Mouse (Mus musculus): Measurements from ENCODE around the gene D1Ertd622e. TPM values are rescaled to one million over a fixed set of nuclear protein-coding genes. Genes with fewer than 3 reads are reported as not detected.

Gene D1Ertd622e
- total RNA-seq, 1 experiment: 2.7 TPM

- in situ Hi-C loops (cut with MboI; ENCODE audit: low sequenced_read_pairs in 2 of 2, unreplicated experiment in 2 of 2): no loop called here
- Histone ChIP-seq H3K27ac (ENCODE audit: insufficient read depth, low read depth, low read length, poor library complexity, severe bottlenecking) (no peak overlapping the region), H3K36me3 (ENCODE audit: control insufficient read depth, insufficient read depth, low read length, poor library complexity, severe bottlenecking) (no peaks in the 10 kb centered on the region), H3K9me3 (ENCODE audit: control insufficient read depth, insufficient read depth, low read depth, low read length) (no peaks in the 10 kb centered on the region), H3K4me1 (ENCODE audit: control insufficient read depth in 2 of 2, insufficient read depth in 2 of 2, low read length in 2 of 2, poor library complexity in 1 of 2) (no peaks in the 10 kb centered on the region), H3K9ac (ENCODE audit: insufficient read depth, low read depth, low read length, poor library complexity, severe bottlenecking) (peak overlapping the region; percentile 83), H3K4me3 (ENCODE audit: insufficient read depth in 1 of 2, low read depth in 1 of 2, low read length in 2 of 2, poor library complexity in 1 of 2, severe bottlenecking in 1 of 2) (peak overlapping the region; percentile 82 to 99)
- TF ChIP-seq ZNF384 (IDR thresholded peaks at IDR 0.05; ENCODE audit: low read depth, low read length) (no peak), ZC3H11A (IDR thresholded peaks at IDR 0.05; ENCODE audit: borderline replicate concordance, low read depth, low read length) (no peak), MAFK (IDR thresholded peaks at IDR 0.05; ENCODE audit: insufficient read depth, low read depth, low read length) (no peak), CHD2 (IDR thresholded peaks at IDR 0.05; ENCODE audit: low read depth, low read length) (no peak), HCFC1 (IDR thresholded peaks at IDR 0.05; ENCODE audit: borderline replicate concordance, insufficient read depth, low read length) (no peak)
- peak; percentile 28 for DNase-seq (ENCODE audit: low read depth, low spot score)
Measured at GRCm38 (mm10) chr1:97660687-97661405, 1.0 kb downstream of the D1Ertd622e start.

DNA sequence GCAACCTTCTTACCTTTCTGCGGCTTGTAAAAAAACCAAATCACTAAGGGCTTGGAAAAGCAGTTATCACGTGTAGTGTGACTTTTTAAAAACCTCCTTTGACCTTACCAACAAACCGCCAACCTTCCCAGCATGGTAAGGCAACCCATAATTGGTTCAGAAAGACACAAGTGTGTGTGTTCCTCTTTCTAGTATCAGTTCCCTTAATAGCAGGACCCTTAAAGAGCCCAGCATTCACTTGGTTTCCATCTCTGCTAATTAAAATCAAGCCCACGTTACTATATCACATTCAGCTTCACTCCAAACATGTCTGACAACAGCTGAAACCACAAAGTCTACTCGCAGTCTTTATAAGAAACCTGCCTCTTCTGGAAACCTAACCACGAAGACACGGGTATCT, 2.5 kb downstream of the D1Ertd622e start:
- Histone ChIP-seq H3K9me3 (ENCODE audit: control insufficient read depth, insufficient read depth, low read depth, low read length) (no peaks in the 10 kb centered on the region), H3K9ac (ENCODE audit: insufficient read depth, low read depth, low read length, poor library complexity, severe bottlenecking) (no peak overlapping the region), H3K4me1 (ENCODE audit: control insufficient read depth in 2 of 2, insufficient read depth in 2 of 2, low read length in 2 of 2, poor library complexity in 1 of 2) (no peaks in the 10 kb centered on the region), H3K4me3 (ENCODE audit: insufficient read depth in 1 of 2, low read depth in 1 of 2, low read length in 2 of 2, poor library complexity in 1 of 2, severe bottlenecking in 1 of 2) (no peak overlapping the region), H3K27ac (ENCODE audit: insufficient read depth, low read depth, low read length, poor library complexity, severe bottlenecking) (no peak overlapping the region), H3K36me3 (ENCODE audit: control insufficient read depth, insufficient read depth, low read length, poor library complexity, severe bottlenecking) (no peaks in the 10 kb centered on the region)
- TF ChIP-seq MAFK (IDR thresholded peaks at IDR 0.05; ENCODE audit: insufficient read depth, low read depth, low read length): no peak
- no peak for TF ChIP-seq ZNF384 (IDR thresholded peaks at IDR 0.05; ENCODE audit: low read depth, low read length)
- TF ChIP-seq HCFC1 (IDR thresholded peaks at IDR 0.05; ENCODE audit: borderline replicate concordance, insufficient read depth, low read length): no peak
- DNase-seq (ENCODE audit: low read depth, low spot score): no peak
- in situ Hi-C loops (cut with MboI; ENCODE audit: low sequenced_read_pairs in 2 of 2, unreplicated experiment in 2 of 2): no loop called here

DNA sequence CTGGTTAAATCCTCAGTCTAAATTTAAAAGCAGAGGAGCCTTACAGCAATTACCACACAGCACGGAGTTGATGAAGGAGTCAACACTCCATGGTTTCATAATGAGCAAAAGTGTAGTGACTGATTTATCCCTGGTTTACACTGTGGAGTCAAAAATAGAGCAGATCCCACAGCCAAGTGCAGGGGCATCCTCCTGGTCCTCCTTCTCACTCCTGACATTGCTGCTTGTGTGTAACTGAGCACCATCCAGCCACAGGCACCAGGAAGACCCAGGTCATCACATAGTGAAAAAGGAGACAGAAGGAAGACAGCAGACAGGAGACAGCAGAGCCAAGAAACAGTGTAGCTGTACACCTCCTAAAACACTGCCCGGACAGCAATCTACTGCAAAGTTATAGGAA, 4.1 kb downstream of the D1Ertd622e start:
- in situ Hi-C loops (cut with MboI; ENCODE audit: low sequenced_read_pairs in 2 of 2, unreplicated experiment in 2 of 2): no loop called here
- no peaks in the 10 kb centered on the region for H3K36me3 ChIP-seq (ENCODE audit: control insufficient read depth, insufficient read depth, low read length, poor library complexity, severe bottlenecking)
- no peak overlapping the region for H3K9ac ChIP-seq (ENCODE audit: insufficient read depth, low read depth, low read length, poor library complexity, severe bottlenecking)
- no peak for DNase-seq (ENCODE audit: low read depth, low spot score)
- H3K4me1 ChIP-seq (ENCODE audit: control insufficient read depth in 2 of 2, insufficient read depth in 2 of 2, low read length in 2 of 2, poor library complexity in 1 of 2): no peaks in the 10 kb centered on the region
- H3K4me3 ChIP-seq (ENCODE audit: insufficient read depth in 1 of 2, low read depth in 1 of 2, low read length in 2 of 2, poor library complexity in 1 of 2, severe bottlenecking in 1 of 2): no peak overlapping the region
- H3K27ac ChIP-seq (ENCODE audit: insufficient read depth, low read depth, low read length, poor library complexity, severe bottlenecking): no peak overlapping the region
- H3K9me3 ChIP-seq (ENCODE audit: control insufficient read depth, insufficient read depth, low read depth, low read length): no peaks in the 10 kb centered on the region
- TF ChIP-seq ZC3H11A (IDR thresholded peaks at IDR 0.05; ENCODE audit: borderline replicate concordance, low read depth, low read length) (no peak), CHD2 (IDR thresholded peaks at IDR 0.05; ENCODE audit: low read depth, low read length) (no peak), HCFC1 (IDR thresholded peaks at IDR 0.05; ENCODE audit: borderline replicate concordance, insufficient read depth, low read length) (no peak)

- no peak overlapping the region for H3K4me3 ChIP-seq (ENCODE audit: insufficient read depth in 1 of 2, low read depth in 1 of 2, low read length in 2 of 2, poor library complexity in 1 of 2, severe bottlenecking in 1 of 2)
- TF ChIP-seq HCFC1 (IDR thresholded peaks at IDR 0.05; ENCODE audit: borderline replicate concordance, insufficient read depth, low read length) (no peak), ZNF384 (IDR thresholded peaks at IDR 0.05; ENCODE audit: low read depth, low read length) (no peak)
- no peak overlapping the region for H3K9ac ChIP-seq (ENCODE audit: insufficient read depth, low read depth, low read length, poor library complexity, severe bottlenecking)
- H3K9me3 ChIP-seq (ENCODE audit: control insufficient read depth, insufficient read depth, low read depth, low read length): no peaks in the 10 kb centered on the region
- no peaks in the 10 kb centered on the region for H3K4me1 ChIP-seq (ENCODE audit: control insufficient read depth in 2 of 2, insufficient read depth in 2 of 2, low read length in 2 of 2, poor library complexity in 1 of 2)
- in situ Hi-C loops (cut with MboI; ENCODE audit: low sequenced_read_pairs in 2 of 2, unreplicated experiment in 2 of 2): no loop called here
- no peak for DNase-seq (ENCODE audit: low read depth, low spot score)
- H3K27ac ChIP-seq (ENCODE audit: insufficient read depth, low read depth, low read length, poor library complexity, severe bottlenecking): no peak overlapping the region
- no peaks in the 10 kb centered on the region for H3K36me3 ChIP-seq (ENCODE audit: control insufficient read depth, insufficient read depth, low read length, poor library complexity, severe bottlenecking)
Measured at GRCm38 (mm10) chr1:97657201-97657600, 4.7 kb downstream of the D1Ertd622e start.

DNA sequence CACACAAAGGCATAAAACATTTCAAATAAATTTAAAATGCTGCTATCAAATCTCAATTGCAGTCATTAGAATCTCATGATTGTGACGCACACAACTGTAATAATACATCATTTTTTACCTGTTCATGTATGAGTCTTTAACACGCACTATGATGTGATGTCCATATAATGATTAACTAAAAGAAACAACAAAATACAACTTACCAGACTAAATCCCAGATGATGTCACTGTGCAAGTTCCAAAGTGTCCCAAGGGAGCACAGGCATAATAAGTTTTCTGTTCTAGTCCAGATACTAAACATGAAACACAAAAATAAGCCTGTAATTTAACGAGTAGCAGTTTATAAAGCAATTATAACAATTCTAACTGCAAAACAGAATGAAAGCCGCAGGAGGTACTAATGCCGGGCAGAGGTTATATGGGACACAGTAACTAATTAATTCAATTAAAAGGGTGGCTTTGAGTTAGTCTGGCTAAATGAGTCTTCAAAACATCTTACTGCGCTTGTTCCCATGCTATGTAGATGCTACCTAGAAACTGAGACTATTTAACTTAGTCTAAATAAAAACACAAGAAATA, 7.4 kb downstream of the D1Ertd622e start:
- Histone ChIP-seq H3K27ac (ENCODE audit: insufficient read depth, low read depth, low read length, poor library complexity, severe bottlenecking) (no peak overlapping the region), H3K4me3 (ENCODE audit: insufficient read depth in 1 of 2, low read depth in 1 of 2, low read length in 2 of 2, poor library complexity in 1 of 2, severe bottlenecking in 1 of 2) (no peak overlapping the region), H3K9me3 (ENCODE audit: control insufficient read depth, insufficient read depth, low read depth, low read length) (no peaks in the 10 kb centered on the region), H3K4me1 (ENCODE audit: control insufficient read depth in 2 of 2, insufficient read depth in 2 of 2, low read length in 2 of 2, poor library complexity in 1 of 2) (no peaks in the 10 kb centered on the region), H3K36me3 (ENCODE audit: control insufficient read depth, insufficient read depth, low read length, poor library complexity, severe bottlenecking) (no peaks in the 10 kb centered on the region), H3K9ac (ENCODE audit: insufficient read depth, low read depth, low read length, poor library complexity, severe bottlenecking) (no peak overlapping the region)
- in situ Hi-C loops (cut with MboI; ENCODE audit: low sequenced_read_pairs in 2 of 2, unreplicated experiment in 2 of 2): no loop called here
- no peak for DNase-seq (ENCODE audit: low read depth, low spot score)
- no peak for TF ChIP-seq CHD2 (IDR thresholded peaks at IDR 0.05; ENCODE audit: low read depth, low read length)

All from ES-E14 (cell line).